Mouse (Mus musculus) CH12F3 (cell line): ENCODE results near the gene Ugt1a8.
"Not testable (repeated sequence)": the region's sequence is repeated elsewhere in the genome, so short reads cannot be mapped to it uniquely, and the experiment has no call there.

Experiments used
- in situ Hi-C: fragments of 300-500 bp; cut with MboI; formaldehyde crosslinking; loops from 2 replicates; pipeline ENCODE4 v1.14.3; 2020; ENCODE audit warnings: low sequenced_read_pairs

Gene Ugt1a8

DNA sequence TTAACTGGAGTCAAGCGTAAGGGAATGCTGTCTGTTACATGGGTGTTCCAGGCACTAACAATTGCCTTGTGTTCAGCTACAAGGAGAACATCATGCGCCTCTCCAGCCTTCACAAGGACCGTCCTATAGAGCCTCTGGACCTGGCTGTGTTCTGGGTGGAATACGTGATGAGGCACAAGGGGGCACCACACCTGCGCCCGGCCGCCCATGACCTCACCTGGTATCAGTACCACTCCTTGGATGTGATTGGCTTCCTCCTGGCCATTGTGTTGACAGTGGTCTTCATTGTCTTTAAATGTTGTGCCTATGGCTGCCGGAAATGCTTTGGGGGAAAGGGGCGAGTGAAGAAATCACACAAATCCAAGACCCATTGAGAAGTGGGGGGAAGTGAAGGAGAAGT, 130.4 kb downstream of the Ugt1a8 start:
- in situ Hi-C loops, result no loop called here

DNA sequence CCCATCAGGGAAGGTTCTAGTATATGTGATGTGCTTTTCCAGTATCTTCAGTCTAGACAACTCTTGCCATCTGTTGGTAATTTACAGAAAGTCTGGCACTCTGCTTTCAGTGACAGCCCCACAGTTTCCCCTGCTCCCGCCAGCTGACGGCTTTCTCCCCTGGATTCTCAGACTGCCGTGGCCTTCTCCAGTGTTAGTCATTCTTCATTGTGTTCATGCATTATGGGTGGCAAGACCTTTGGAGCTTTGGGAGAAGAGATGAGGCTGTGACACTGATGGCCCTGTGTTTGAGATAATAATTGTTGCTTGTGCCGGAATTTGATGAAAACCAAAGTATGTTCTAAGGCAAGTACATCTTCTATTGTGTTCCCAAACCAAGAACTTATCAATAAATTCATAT, 131.0 kb downstream of the Ugt1a8 start:
- in situ Hi-C loops, result no loop called here

DNA sequence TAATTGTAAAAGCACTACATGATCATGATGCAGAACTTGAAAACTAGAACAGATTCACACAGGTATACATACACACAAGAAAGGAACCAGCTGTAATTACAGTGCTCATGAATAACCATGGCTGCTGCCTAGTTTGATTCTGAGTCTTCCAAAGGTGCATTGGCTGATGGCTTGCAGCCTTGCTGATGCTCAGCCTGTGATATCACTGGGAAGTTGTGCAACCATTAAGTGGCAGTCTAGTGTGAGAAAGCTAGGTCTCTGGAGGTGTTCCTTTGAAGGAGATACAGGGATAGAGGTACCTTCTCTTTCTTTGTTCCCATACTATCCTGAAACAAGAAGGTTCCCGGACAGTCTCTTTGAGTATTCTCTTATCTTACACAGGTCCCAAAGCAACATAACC, 131.4 kb downstream of the Ugt1a8 start:
- in situ Hi-C loops, result no loop called here

GRCm38 (mm10) chr1:88220336-88220735, 132.7 kb downstream of the Ugt1a8 start:
- in situ Hi-C loops, result no loop called here

GRCm38 (mm10) chr1:88222216-88222615, 134.6 kb downstream of the Ugt1a8 start:
- in situ Hi-C loops, result no loop called here

DNA sequence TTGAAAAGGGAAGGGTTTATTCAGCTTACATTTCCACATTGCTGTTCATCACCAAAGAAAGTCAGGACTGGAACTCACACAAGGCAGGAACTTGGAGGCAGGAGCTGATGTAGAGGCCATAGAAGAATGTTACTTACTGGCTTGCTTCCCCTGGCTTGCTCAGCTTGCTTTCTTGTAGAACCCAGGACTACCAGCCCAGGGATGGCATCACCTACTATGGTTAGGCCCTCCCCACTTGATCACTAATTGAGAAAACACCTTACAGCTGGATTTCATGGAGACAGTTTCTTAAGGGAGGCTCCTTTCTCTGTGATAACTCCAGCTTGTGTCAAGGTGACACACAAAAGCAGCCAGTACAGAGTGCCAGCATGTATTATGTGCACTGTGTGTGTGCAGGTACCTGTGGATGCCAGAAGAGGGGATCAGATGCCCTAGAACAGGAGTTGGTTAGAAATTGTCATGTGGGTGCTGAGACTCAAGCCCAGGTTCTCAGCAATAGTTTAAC, 135.4 kb downstream of the Ugt1a8 start:
- in situ Hi-C loops, result not testable (repeated sequence)

- in situ Hi-C loops, result no loop called here
Observed at GRCm38 (mm10) chr1:88223591-88223990, 136.0 kb downstream of the Ugt1a8 start.

DNA sequence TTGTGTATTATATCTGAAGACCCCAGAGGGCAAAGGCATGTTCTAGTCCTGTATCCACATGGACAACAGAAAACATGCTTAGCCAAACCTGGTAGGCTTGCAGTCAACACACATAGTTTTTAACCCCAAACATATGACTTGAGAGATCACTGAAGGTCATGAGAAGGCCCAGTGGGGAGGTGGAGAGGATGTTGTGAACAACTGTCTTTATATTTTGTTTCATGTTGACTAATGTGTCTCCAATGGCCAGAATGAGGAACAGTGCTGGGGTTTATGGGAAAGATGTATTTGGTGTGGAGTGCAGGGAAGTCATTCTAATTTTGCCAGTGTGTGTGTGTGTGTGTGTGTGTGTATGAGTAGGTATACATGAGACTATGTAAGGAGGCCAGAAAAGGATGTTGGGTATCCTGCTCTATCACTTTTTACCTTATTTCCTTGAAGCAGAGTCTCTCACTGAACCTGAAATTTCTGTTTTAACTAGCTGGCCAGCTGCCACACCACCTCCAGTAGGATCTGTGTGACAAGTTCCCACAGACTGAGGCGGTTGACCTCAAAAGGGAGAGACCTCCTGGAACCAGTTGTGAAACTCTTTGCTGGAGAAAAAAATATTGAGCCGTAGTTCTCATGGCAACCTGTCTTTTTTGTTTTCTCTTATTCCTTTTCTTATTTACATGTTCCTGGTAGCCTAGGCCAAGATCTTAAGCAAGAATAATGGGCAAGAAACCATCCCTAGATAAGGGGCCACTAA, 136.6 kb downstream of the Ugt1a8 start:
- in situ Hi-C loops, result no loop called here

DNA sequence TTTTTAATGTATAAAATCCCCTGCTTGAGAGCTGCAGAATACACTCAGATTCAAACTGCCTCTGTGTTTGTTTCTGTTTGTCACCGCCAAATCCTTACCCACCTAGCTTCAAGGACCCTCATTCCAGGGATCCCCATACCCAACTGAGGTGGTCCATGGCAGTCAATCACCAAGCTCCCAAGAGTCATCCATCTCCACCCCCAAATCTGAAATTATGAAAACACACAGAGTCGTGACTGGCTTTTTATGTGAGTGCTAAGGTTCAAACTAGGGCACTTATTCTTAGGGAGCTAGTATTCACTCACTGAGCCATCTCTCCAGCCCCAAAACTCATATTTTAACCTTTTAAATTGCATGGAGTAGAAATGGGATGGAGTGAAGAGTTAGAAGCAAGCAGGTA, 137.7 kb downstream of the Ugt1a8 start:
- in situ Hi-C loops, result not testable (repeated sequence)

- in situ Hi-C loops, result no loop called here
Observed at GRCm38 (mm10) chr1:88225741-88226140, 138.1 kb downstream of the Ugt1a8 start.

GRCm38 (mm10) chr1:88226670-88227379, 139.2 kb downstream of the Ugt1a8 start, which contains the start of gene Mroh2a:
TSS of gene Mroh2a (plus strand) at chr1:88226986.
- in situ Hi-C loops, result no loop called here

GRCm38 (mm10) chr1:88227482-88227881, 139.9 kb downstream of the Ugt1a8 start:
- in situ Hi-C loops, result no loop called here

- in situ Hi-C loops, result no loop called here
Observed at GRCm38 (mm10) chr1:88228121-88228520, 140.5 kb downstream of the Ugt1a8 start.

DNA sequence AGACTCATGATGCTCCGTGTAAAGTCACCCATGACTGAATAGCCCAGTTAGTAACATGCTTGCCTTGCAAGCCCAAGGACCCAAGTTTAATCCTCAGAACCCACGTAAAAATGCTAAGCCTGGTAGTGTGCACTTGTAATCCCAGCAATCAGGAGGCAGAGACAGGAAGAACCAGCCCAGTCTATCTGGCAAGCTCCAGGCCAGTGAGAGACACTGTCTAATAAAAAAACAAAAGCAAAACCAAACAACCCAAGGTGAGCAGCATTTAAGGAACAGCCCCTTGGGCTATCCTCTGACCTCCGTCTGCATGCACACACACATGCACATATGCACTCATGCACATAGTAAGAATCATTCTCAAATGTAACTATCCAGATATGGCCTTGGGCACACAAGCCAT, 142.0 kb downstream of the Ugt1a8 start:
- in situ Hi-C loops, result no loop called here

GRCm38 (mm10) chr1:88229986-88230385, 142.4 kb downstream of the Ugt1a8 start:
- in situ Hi-C loops, result no loop called here

DNA sequence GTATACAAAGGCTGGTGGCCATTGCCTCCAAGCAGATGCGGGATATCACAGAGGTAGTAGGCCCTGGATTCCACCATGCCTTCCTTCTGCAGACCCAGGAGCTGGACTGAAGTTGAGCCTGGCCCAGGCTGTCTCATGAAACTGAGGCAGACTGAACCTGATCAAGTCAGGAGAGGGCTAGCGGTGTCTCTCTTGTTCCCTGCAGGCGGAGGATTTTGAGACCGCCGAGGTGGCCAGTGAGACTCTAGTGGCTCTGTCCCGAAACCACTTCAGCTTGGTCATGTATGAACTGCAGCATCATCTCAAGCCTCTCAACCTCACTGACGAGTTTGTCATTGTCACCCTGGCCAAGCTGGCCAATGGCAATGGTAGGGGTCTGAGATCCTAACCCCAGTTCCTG, 142.8 kb downstream of the Ugt1a8 start:
- in situ Hi-C loops, result no loop called here

- in situ Hi-C loops, result no loop called here
Observed at GRCm38 (mm10) chr1:88230981-88231802, 143.6 kb downstream of the Ugt1a8 start.

- in situ Hi-C loops, result no loop called here
Observed at GRCm38 (mm10) chr1:88231803-88232499, 144.3 kb downstream of the Ugt1a8 start.

DNA sequence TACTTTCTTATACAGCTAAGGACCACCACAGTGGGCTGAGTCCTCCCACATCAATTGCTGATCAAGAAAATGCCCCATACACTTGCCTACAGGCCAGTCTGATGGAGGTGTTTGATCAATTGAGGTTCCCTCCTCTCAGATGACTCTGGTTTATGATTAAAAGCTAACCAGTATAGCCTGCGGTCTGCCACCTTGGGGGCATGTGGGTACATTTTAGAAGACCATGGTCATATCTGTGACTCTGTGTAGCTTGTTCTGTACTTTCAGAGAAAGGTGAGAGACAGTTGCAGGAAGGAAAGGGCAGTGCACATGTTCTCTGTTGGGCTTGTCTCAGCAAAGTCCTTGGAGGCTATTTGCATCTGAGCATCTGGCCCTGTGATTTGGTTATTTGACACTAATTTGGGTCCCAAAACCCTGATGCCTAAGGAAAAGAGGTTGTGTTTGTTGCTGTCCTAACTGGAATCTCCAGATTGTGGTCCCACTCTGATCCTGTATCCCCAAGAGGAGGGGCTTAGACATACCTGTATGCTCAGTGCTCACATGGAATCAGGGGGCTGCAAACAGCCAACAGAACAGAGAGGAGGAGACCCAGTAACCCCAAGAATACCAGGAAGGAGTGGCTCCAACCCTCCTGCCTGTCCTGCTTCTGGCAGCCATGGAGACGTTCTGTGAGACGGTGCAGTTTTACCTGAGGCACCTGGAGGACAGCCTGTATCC, 145.2 kb downstream of the Ugt1a8 start:
- in situ Hi-C loops, result no loop called here
